Mouse (Mus musculus): Measurements from ENCODE around the gene Card6.

DNA sequence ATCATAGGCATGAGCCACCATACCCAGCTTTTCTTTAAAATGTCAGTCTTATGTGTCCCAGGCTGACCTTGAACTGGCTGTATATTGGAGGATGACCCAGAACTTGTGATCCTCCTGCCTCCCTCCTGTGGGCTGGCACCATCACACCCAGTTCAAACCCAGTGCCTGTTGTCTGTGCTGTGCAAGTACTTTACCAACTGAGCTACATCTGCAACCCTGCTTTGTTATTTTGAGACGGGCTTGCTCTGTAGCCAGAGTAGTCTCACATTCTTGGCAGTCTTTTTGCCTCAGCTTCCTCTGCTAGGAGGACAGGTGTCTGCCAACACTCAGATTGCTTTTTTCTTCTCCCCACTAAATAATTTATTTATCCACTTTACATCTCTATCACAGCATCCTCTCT, 49.0 kb upstream of the Card6 start:
- TF ChIP-seq CTCF (IDR thresholded peaks at IDR 0.05; ENCODE audit: low read depth): no peak
- TF ChIP-seq EP300 (optimal IDR thresholded peaks at IDR 0.05): no peak
